ENCODE assay signal across 11 mouse cellular contexts in the genomic region with DNA sequence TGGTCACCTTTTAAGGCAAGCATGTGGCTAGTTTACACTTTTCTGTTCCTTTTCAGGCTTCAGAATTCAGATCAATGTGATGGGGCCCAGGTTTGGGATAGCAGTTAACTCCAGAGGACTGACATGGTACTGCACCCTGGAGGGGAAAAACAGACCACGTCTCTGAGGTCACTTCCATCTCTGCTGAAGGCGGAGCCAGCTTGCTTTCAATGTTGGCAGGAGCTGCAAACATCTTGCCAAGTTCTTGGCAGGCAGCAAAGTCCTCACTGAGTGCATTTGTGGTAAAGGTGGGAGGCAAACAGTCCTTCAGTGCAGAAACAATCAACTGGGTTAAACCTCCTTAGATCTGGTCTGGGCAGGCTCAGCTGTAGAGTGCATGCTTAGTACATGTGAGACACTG. TPM values are rescaled to one million over a fixed set of nuclear protein-coding genes. Genes with fewer than 3 reads are reported as not detected.
DNase-seq lines count a peak whose midpoint lies in the region; ATAC-seq and TF ChIP-seq lines count a peak whose summit lies in the region.
"Had no signal": no experiment of that assay in that cellular context is flagged by ENCODE, and none has a peak within 500 bp of the region (broad histone marks: within the 10 kb centered on the region; RNA-seq: fewer than 3 reads in every experiment).

No protein-coding gene starts in this region.

- 79% methylated on average over 2 of the region's 2 CpGs for WGBS in kidney, embryonic 15.5 days
- 77% methylated on average over 2 of the region's 2 CpGs for WGBS in forebrain, embryonic 13.5 days
- WGBS in limb, embryonic 10.5 days: 79% methylated on average over 2 of the region's 2 CpGs

- no peaks in the 10 kb centered on the region for H3K27me3 ChIP-seq in kidney, embryonic 15.5 days
- H3K27me3 ChIP-seq in CH12.LX (replicated peaks): no peaks in the 10 kb centered on the region
- no peaks in the 10 kb centered on the region for H3K27me3 ChIP-seq in forebrain, embryonic 13.5 days
- no peaks in the 10 kb centered on the region for H3K27me3 ChIP-seq in limb, embryonic 10.5 days (ENCODE audit: low read depth, poor library complexity, severe bottlenecking)
- H3K27me3 ChIP-seq: limb, embryonic 12.5 days; stomach, embryonic 15.5 days had no signal

- peak in 1 of 2 experiments; percentile 54; a peak in 3 of 4 replicates for TF ChIP-seq CTCF in CH12.LX (conservative IDR thresholded peaks at IDR 0.05 in 1 of 2, IDR thresholded peaks at IDR 0.05 in 1 of 2; ENCODE audit: low read depth in 2 of 2, low read length in 2 of 2)

- dilution Hi-C loops in CH12.LX (cut with MboI; ENCODE audit: extremely low pct_ligation_motif_present, extremely low pct_unique_long_range_greater_than_20kb, low sequenced_read_pairs): no loop called here

- DNase-seq in kidney, adult 8-10 months: peak; percentile 47 to 54
- peak; percentile 35 for DNase-seq in CH12.LX (ENCODE audit: extremely low read depth)
- DNase-seq in ZHBTc4 (ENCODE audit: low read depth, low spot score): peak; percentile 67
- DNase-seq in kidney, adult 9 months: peak; percentile 59
- no peak for DNase-seq in spleen, postnatal 10 days (ENCODE audit: low spot score in 2 of 2)
- DNase-seq in limb, embryonic 10.5 days (ENCODE audit: low spot score): no peak
- DNase-seq: midbrain, embryonic 14.5 days had no signal

- H3K9me3 ChIP-seq in kidney, embryonic 15.5 days (replicated peaks): no peaks in the 10 kb centered on the region
- no peaks in the 10 kb centered on the region for H3K9me3 ChIP-seq in CH12.LX (replicated peaks; ENCODE audit: low read length)
- no peaks in the 10 kb centered on the region for H3K9me3 ChIP-seq in forebrain, embryonic 13.5 days (replicated peaks)
- H3K9me3 ChIP-seq in limb, embryonic 10.5 days (replicated peaks): no peaks in the 10 kb centered on the region
- H3K9me3 ChIP-seq: limb, embryonic 12.5 days; stomach, embryonic 15.5 days had no signal

- no peak for TF ChIP-seq POLR2A in CH12.LX (IDR thresholded peaks at IDR 0.05; ENCODE audit: low read depth, low read length)

- H3K4me2 ChIP-seq in kidney, embryonic 15.5 days: no peak overlapping the region
- no peak overlapping the region for H3K4me2 ChIP-seq in CH12.LX (ENCODE audit: insufficient read depth, low read depth, poor library complexity, severe bottlenecking)
- H3K4me2 ChIP-seq in forebrain, embryonic 13.5 days: no peak overlapping the region
- H3K4me2 ChIP-seq: limb, embryonic 12.5 days; stomach, embryonic 15.5 days had no signal

- no peaks in the 10 kb centered on the region for H3K4me1 ChIP-seq in kidney, embryonic 15.5 days
- H3K4me1 ChIP-seq in CH12.LX (ENCODE audit: control insufficient read depth in 1 of 2, insufficient read depth in 2 of 2): peaks cover 0 to 22% of the 10 kb centered on the region in 2 experiments; a peak in 2 of 4 replicates
- no peaks in the 10 kb centered on the region for H3K4me1 ChIP-seq in forebrain, embryonic 13.5 days
- H3K4me1 ChIP-seq in limb, embryonic 10.5 days: 0 out of 2 replicates have a peak, but pooled peaks cover 7% of the 10 kb centered on the region
- H3K4me1 ChIP-seq: limb, embryonic 12.5 days; stomach, embryonic 15.5 days had no signal

- no peak for TF ChIP-seq EP300 in CH12.LX (IDR thresholded peaks at IDR 0.05; ENCODE audit: low read length)

- no peak overlapping the region for H3K27ac ChIP-seq in kidney, embryonic 15.5 days
- no peak overlapping the region for H3K27ac ChIP-seq in CH12.LX (ENCODE audit: insufficient read depth, low read depth)
- H3K27ac ChIP-seq in forebrain, embryonic 13.5 days: no peak overlapping the region
- no peak overlapping the region for H3K27ac ChIP-seq in limb, embryonic 10.5 days
- H3K27ac ChIP-seq: limb, embryonic 12.5 days; stomach, embryonic 15.5 days had no signal

- peaks cover 71% of the 10 kb centered on the region for H3K36me3 ChIP-seq in kidney, embryonic 15.5 days
- peaks cover 51 to 83% of the 10 kb centered on the region in 2 experiments for H3K36me3 ChIP-seq in CH12.LX (replicated peaks in 1 of 2; ENCODE audit: control insufficient read depth in 1 of 2, insufficient read depth in 1 of 2, low read length in 1 of 2)
- peaks cover 93% of the 10 kb centered on the region for H3K36me3 ChIP-seq in forebrain, embryonic 13.5 days (ENCODE audit: poor library complexity, severe bottlenecking)
- H3K36me3 ChIP-seq in limb, embryonic 10.5 days: peaks cover 86% of the 10 kb centered on the region

- no peak for ATAC-seq in kidney, embryonic 15.5 days (replicated peaks; ENCODE audit: low FRiP score)
- ATAC-seq in forebrain, embryonic 13.5 days: no peak

- no peak overlapping the region for H3K9ac ChIP-seq in kidney, embryonic 15.5 days
- no peak overlapping the region for H3K9ac ChIP-seq in CH12.LX (ENCODE audit: insufficient read depth, low read depth)
- no peak overlapping the region for H3K9ac ChIP-seq in forebrain, embryonic 13.5 days
- H3K9ac ChIP-seq: limb, embryonic 12.5 days; stomach, embryonic 15.5 days had no signal

- in situ Hi-C loops in CH12.LX (cut with MboI; ENCODE audit: low pct_ligation_motif_present, low pct_unique_long_range_greater_than_20kb, low sequenced_read_pairs): no loop called here

- no peak overlapping the region for H3K4me3 ChIP-seq in kidney, embryonic 15.5 days (replicated peaks)
- no peak overlapping the region for H3K4me3 ChIP-seq in CH12.LX (replicated peaks in 1 of 3; ENCODE audit: low read depth in 2 of 3, low read length in 2 of 3, poor library complexity in 1 of 3)
- no peak overlapping the region for H3K4me3 ChIP-seq in forebrain, embryonic 13.5 days
- H3K4me3 ChIP-seq in limb, embryonic 10.5 days: no peak overlapping the region
- H3K4me3 ChIP-seq: limb, embryonic 12.5 days; stomach, embryonic 15.5 days had no signal

- H3K79me2 ChIP-seq in CH12.LX (replicated peaks; ENCODE audit: control insufficient read depth, extremely low read depth, insufficient read depth, poor library complexity, severe bottlenecking): no peaks in the 10 kb centered on the region

- no peak for TF ChIP-seq RAD21 in CH12.LX (IDR thresholded peaks at IDR 0.05; ENCODE audit: low read depth, low read length)

TF ChIP-seq in CH12.LX, 34 proteins besides CTCF, POLR2A, EP300 and RAD21:
- no peak for TF ChIP-seq NRF1 (IDR thresholded peaks at IDR 0.05; ENCODE audit: low read depth, low read length)
- TF ChIP-seq MEF2A (IDR thresholded peaks at IDR 0.05; ENCODE audit: borderline replicate concordance, low read depth, low read length): no peak
- no peak for TF ChIP-seq ZNF384 (IDR thresholded peaks at IDR 0.05; ENCODE audit: low read depth, low read length)
- TF ChIP-seq USF1 (IDR thresholded peaks at IDR 0.05; ENCODE audit: low read depth, low read length): no peak
- TF ChIP-seq IRF4 (IDR thresholded peaks at IDR 0.05; ENCODE audit: low read depth, low read length): no peak
- no peak for TF ChIP-seq TCF12 (IDR thresholded peaks at IDR 0.05; ENCODE audit: low read depth, low read length)
- no peak for TF ChIP-seq UBTF (IDR thresholded peaks at IDR 0.05; ENCODE audit: low read depth, low read length)
- TF ChIP-seq KAT2A (IDR thresholded peaks at IDR 0.05; ENCODE audit: insufficient replicate concordance, low read length): no peak
- TF ChIP-seq MAX (IDR thresholded peaks at IDR 0.05; ENCODE audit: low read length): no peak
- TF ChIP-seq ETS1 (conservative IDR thresholded peaks at IDR 0.05; ENCODE audit: low read depth, low read length): no peak
- TF ChIP-seq E2F4 (IDR thresholded peaks at IDR 0.05; ENCODE audit: insufficient replicate concordance, low read depth, low read length): no peak
- no peak for TF ChIP-seq PAX5 (IDR thresholded peaks at IDR 0.05; ENCODE audit: low read length)
- no peak for TF ChIP-seq ZMIZ1 (IDR thresholded peaks at IDR 0.05; ENCODE audit: low read depth, low read length)
- no peak for TF ChIP-seq USF2 (conservative IDR thresholded peaks at IDR 0.05; ENCODE audit: low read depth, low read length)
- no peak for TF ChIP-seq ELF1 (IDR thresholded peaks at IDR 0.05; ENCODE audit: low read depth, low read length)
- TF ChIP-seq CHD2 (IDR thresholded peaks at IDR 0.05; ENCODE audit: low read length): no peak
- TF ChIP-seq MAZ (IDR thresholded peaks at IDR 0.05; ENCODE audit: low read depth, low read length): no peak
- TF ChIP-seq TBP (conservative IDR thresholded peaks at IDR 0.05; ENCODE audit: low read depth, low read length): no peak
- TF ChIP-seq GABPA (IDR thresholded peaks at IDR 0.05; ENCODE audit: insufficient replicate concordance, low read depth, low read length): no peak
- TF ChIP-seq NELFE (IDR thresholded peaks at IDR 0.05; ENCODE audit: low read depth, low read length): no peak
TF ChIP-seq in CH12.LX: peak in this region for 0.

RNA-seq across cellular contexts. Expression of a gene that starts 7.5 kb away (rescaled TPM):
- polyA plus RNA-seq in kidney, embryonic 15.5 days (2015; fragmentation: Nextera tagmentation; extraction: Ambion mirVana): 84.9 and 86.8 TPM in 2 replicates
- total RNA-seq in CH12.LX (2012; rRNA removed): 33.2 and 36.8 TPM in 2 replicates
- total RNA-seq in CH12.LX (2014; rRNA removed): 35.8 and 38.2 TPM in 2 replicates
- polyA plus RNA-seq in CH12.LX (2012; ENCODE audit: insufficient read length, low read depth): 32.6 and 37.2 TPM in 2 replicates
- polyA plus RNA-seq in forebrain, embryonic 13.5 days (2015; fragmentation: Nextera tagmentation; extraction: Ambion mirVana): 153 and 157 TPM in 2 replicates
- polyA plus RNA-seq in limb, embryonic 10.5 days (2016; fragmentation: Nextera tagmentation; extraction: Ambion mirVana): 108 and 118 TPM in 2 replicates

Comparison
In these comparisons a context has a peak if more than half of its experiments do, and no peak if none do; other contexts are left out.
1. DNase-seq: peak in kidney, adult 8-10 months (2 of 2), CH12.LX (single experiment), ZHBTc4 (single experiment) and kidney, adult 9 months (single experiment); none in spleen, postnatal 10 days (0 of 2) and limb, embryonic 10.5 days (single experiment).